Mouse (Mus musculus): Measurements from ENCODE around the gene Vmn1r8.
"Not testable (repeated sequence)": the region's sequence is repeated elsewhere in the genome, so short reads cannot be mapped to it uniquely, and the experiment has no call there.

The Vmn1r8 gene

DNA sequence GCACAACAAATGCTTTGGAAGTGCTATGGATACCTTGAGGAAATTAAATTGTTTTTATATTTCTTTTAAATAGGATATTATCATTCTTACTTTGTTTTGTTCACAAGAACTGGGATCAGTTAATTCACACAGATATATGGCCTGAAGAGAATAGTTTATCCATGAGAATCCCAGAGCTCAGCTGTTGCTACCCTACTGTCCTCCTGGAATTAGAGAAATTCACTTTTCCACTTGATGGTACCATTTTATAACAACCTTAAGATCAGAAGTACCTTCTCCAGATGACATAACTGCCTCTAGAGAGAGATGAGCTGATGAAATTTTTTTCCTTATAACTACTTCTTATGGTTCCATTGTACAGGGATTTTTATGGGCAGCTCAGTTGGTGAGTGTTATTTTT lies at the start of gene Vmn1r8:
Vmn1r8 (plus strand) TSS at position 301 of the 400 bp plus-strand sequence.
- no peak for DNase-seq

DNA sequence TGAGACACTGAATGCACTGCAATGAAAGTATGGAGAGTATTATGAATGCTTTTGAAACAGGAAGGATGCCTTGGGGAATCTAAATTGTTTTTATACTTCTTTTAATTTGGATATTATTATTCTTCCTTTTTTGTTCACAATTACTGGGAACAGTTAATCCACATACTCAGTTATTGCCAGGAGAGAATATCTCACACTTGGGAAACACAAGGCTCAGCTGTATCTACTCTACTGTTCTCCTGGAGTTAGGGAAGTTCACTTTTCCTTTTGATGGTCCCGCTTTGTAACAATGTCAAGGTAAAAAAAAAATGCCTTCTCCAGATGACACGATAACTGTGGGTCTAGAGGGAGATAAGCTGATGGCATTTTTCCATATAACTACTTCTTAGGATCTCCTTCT lies 35.1 kb upstream of the Vmn1r8 start, which contains the start of gene Vmn1r6:
Vmn1r6 (plus strand) TSS at position 301 of the 400 bp plus-strand sequence.
- no peak for DNase-seq

DNA sequence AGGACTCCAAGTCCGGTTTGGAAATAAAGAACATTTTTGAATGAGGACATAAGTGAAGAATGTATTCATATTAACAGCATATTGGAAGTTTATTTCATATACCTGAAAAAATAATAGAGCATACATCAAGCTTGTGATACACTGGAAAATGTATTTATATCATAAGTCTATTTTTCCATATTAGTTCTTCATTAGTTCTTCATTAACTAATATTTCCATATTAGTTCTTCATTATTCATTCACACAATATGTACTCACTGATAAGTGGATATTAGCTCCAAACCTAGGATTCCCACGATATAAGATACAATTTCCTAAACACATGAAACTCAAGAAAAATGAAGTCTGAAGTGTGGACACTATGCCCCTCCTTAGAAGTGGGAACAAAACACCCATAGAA lies 6.9 kb upstream of the Vmn1r8 start, which contains the start of gene Vmn1r7:
Vmn1r7 (minus strand) TSS at position 101 of the 400 bp plus-strand sequence.
- DNase-seq, result not testable (repeated sequence)

DNA sequence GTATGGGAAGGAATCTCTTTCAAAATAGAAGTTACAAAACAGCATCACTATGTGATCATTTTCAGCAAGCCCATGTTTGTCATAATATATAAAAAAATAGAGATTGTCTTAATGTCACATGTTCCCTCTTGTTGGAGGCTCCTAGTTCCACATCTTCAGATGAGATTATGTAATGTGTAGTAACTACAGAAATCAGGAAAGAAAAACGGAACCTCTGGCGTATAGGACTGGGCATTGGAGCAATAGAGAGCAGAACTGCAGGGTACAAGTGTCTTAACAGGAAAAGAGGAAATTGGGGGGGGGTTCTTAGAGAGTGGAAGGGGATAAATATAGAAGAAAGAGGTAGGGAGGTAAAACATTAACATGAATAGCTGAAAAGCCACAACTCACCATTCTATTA lies 2.6 kb downstream of the Vmn1r8 start:
- DNase-seq, result no peak

DNA sequence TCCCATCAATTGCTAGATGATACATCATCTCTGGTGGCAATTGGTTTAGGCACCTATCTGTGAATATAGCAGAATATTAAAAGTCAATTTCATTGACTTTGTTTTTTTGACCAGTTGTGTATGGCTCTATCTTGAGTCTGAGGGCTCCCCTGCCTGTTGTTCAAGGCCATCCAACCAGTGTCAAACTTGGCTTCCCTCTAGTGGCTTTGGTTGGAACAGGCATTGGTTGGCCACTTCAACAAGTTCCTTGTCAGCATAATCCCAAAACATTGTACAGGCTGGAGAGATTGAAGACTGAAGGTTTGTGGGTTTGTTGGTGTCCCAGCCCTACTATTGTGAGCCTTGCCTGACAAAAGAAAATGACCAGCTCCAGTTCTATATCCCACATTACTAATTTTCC lies 31.6 kb downstream of the Vmn1r8 start:
- no peak for DNase-seq

DNA sequence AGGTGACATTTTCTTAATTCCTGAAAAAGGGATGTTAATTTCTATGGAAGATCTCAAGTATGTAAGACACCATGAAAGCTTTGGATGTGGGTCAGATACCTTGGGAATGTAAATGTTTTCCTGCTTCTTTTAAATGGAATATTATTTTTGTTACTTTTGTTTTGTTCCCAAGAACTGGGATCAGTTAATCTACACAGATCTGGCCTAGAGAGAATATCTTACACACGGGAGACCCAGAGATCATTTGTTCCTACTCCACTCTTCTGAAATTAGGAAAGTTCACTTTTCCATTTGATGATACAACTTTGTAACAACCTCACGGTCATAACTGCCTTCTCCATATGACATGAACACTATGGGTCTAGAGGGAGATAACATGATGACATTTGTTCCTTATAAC lies 34.4 kb downstream of the Vmn1r8 start, which contains the start of gene Vmn1r9:
Vmn1r9 (plus strand) TSS at position 301 of the 400 bp plus-strand sequence.
- DNase-seq, result no peak

Data from cerebellum, adult 11 months (tissue).